Mouse (Mus musculus): Measurements from ENCODE around the gene Ammecr1.

- no peak for TF ChIP-seq USF1 (IDR thresholded peaks at IDR 0.05; ENCODE audit: low read depth)
- TF ChIP-seq POLR2AphosphoS2 (IDR thresholded peaks at IDR 0.05; ENCODE audit: insufficient read length, low read depth), result no peak
- TF ChIP-seq E2F4 (IDR thresholded peaks at IDR 0.05; ENCODE audit: insufficient read depth), result no peak
- no peak for TF ChIP-seq POLR2A (IDR thresholded peaks at IDR 0.05; ENCODE audit: insufficient read length, low read depth)
- TF ChIP-seq TCF12 (IDR thresholded peaks at IDR 0.05; ENCODE audit: insufficient read depth, poor library complexity, severe bottlenecking), result peak; percentile 4
Observed at GRCm38 (mm10) chrX:142959674-142960307, 6.7 kb downstream of the Ammecr1 start.
